Mouse (Mus musculus) spleen, postnatal 4 days (tissue): ENCODE results near the gene Cdkn2aipnl.

Source experiments
- DNase-seq, 2 experiments: peaks; one replicate each; pipeline ENCODE4 v3.0.0; 2022; ENCODE audit warnings: low spot score in 2 of 2

The Cdkn2aipnl gene

DNA sequence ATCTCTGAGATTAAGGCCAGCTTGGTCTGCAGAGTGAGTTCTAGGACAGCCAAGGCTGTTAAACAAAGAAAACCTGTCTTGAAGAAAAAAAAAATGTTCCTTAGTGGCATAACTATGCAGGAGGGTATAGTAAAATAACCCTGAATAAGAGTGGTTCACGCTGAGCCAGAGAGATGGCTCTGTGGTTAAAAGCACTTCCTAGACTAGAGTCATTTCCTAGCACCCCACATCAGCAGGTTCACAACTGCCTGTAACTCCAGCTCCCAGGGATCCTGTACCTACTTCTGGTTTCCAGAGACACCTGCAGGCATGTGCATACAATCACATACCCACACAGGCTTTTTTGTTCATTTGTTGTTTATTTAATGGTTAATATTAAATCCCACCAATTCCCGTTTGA is 38.1 kb downstream of the Cdkn2aipnl start:
- DNase-seq, result no peak

DNA sequence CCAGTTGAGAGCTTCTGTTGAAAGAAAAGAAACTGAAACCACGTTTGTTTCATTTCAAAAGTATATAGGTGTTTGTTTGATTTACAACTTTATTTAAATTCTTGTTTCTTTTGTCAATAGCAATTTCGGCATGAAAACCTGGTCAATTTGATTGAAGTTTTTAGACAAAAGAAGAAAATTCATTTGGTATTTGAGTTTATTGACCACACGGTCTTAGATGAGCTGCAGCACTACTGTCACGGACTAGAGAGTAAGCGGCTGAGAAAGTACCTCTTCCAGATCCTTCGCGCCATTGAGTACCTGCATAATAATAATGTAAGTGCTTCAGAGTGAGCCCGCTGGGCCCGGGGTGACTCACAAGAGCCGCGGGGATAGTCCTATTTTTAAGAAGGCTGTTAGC is 43.5 kb downstream of the Cdkn2aipnl start:
- no peak for DNase-seq

DNA sequence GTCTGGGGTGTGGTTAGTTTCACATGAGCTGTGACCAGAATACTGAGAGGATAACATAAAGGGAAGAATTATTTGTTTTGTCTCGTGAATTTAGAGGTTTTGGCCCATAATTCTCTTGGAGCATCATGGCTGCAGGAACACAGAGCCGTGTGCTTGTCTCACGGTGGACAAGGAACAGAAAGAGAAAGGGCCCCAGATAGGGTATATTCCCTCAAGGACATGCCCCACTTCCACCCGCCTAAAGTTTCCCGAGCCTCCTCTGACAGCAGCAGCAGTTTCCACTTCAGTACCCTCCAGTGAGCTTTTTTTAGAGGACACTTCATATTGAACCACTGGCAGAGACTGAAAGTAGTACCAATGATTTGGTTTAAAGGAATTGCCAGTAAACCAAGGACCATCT is 44.1 kb downstream of the Cdkn2aipnl start:
- no peak for DNase-seq

DNA sequence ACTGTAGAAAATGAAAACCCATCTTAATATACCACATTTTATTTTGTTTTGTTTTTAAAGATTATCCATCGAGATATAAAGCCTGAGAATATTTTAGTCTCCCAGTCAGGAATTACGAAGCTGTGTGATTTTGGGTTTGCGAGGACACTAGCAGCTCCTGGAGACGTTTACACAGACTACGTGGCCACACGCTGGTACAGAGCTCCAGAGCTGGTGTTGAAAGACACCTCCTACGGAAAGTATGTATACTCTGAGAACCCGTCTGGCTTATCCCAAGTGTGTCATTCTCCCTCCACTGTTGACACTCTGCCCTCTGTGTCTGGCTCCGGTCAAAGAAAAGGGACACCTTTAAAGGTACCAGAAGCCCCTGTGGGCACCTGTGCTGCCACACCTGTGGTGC is 50.8 kb downstream of the Cdkn2aipnl start:
- no peak for DNase-seq
